Mouse (Mus musculus): ENCODE results near the gene Ivns1abp. TPM values are rescaled to one million over a fixed set of nuclear protein-coding genes. Genes with fewer than 3 reads are reported as not detected.

Ivns1abp gene
- total and polyA plus RNA-seq, 3 experiments, result 77.6 to 216 (median 197) TPM

GRCm38 (mm10) chr1:151307059-151307458 is 37.2 kb upstream of the Ivns1abp start:
- no peak for DNase-seq (ENCODE audit: extremely low read depth)
- dilution Hi-C loops (cut with MboI; ENCODE audit: extremely low pct_ligation_motif_present, extremely low pct_unique_long_range_greater_than_20kb, low sequenced_read_pairs), result no loop called here
- Histone ChIP-seq H3K4me2 (ENCODE audit: insufficient read depth, low read depth, poor library complexity, severe bottlenecking) (no peak overlapping the region), H3K4me1 (ENCODE audit: control insufficient read depth in 1 of 2, insufficient read depth in 2 of 2) (peaks cover 7 to 18% of the 10 kb centered on the region in 2 experiments), H3K27ac (ENCODE audit: insufficient read depth, low read depth) (no peak overlapping the region), H3K4me3 (replicated peaks in 1 of 3; ENCODE audit: low read depth in 2 of 3, low read length in 2 of 3, poor library complexity in 1 of 3) (no peak overlapping the region), H3K79me2 (replicated peaks; ENCODE audit: control insufficient read depth, extremely low read depth, insufficient read depth, poor library complexity, severe bottlenecking) (no peaks in the 10 kb centered on the region), H3K9me3 (replicated peaks; ENCODE audit: low read length) (no peaks in the 10 kb centered on the region), H3K27me3 (replicated peaks) (no peaks in the 10 kb centered on the region), H3K36me3 (replicated peaks in 1 of 2; ENCODE audit: control insufficient read depth in 1 of 2, insufficient read depth in 1 of 2, low read length in 1 of 2) (no peaks in the 10 kb centered on the region), H3K9ac (ENCODE audit: insufficient read depth, low read depth) (no peak overlapping the region)
- in situ Hi-C loops (cut with MboI; ENCODE audit: low pct_ligation_motif_present, low pct_unique_long_range_greater_than_20kb, low sequenced_read_pairs), result no loop called here
- TF ChIP-seq SIN3A (IDR thresholded peaks at IDR 0.05; ENCODE audit: low read length) (no peak), TCF12 (IDR thresholded peaks at IDR 0.05; ENCODE audit: low read depth, low read length) (no peak), IRF4 (IDR thresholded peaks at IDR 0.05; ENCODE audit: low read depth, low read length) (no peak), MXI1 (IDR thresholded peaks at IDR 0.05; ENCODE audit: low read depth, low read length) (no peak), POLR2AphosphoS2 (IDR thresholded peaks at IDR 0.05; ENCODE audit: low read depth, low read length) (no peak), EP300 (IDR thresholded peaks at IDR 0.05; ENCODE audit: low read length) (no peak), MEF2A (IDR thresholded peaks at IDR 0.05; ENCODE audit: borderline replicate concordance, low read depth, low read length) (no peak), BHLHE40 (IDR thresholded peaks at IDR 0.05; ENCODE audit: low read depth, low read length) (no peak), UBTF (IDR thresholded peaks at IDR 0.05; ENCODE audit: low read depth, low read length) (no peak), NRF1 (IDR thresholded peaks at IDR 0.05; ENCODE audit: low read depth, low read length) (no peak), MAZ (IDR thresholded peaks at IDR 0.05; ENCODE audit: low read depth, low read length) (no peak), MYC (IDR thresholded peaks at IDR 0.05; ENCODE audit: low read depth, low read length) (no peak), GABPA (IDR thresholded peaks at IDR 0.05; ENCODE audit: insufficient replicate concordance, low read depth, low read length) (no peak), ZMIZ1 (IDR thresholded peaks at IDR 0.05; ENCODE audit: low read depth, low read length) (no peak), ZKSCAN1 (IDR thresholded peaks at IDR 0.05; ENCODE audit: borderline replicate concordance, low read depth, low read length) (no peak), JUN (IDR thresholded peaks at IDR 0.05; ENCODE audit: insufficient read depth, low read depth, low read length) (no peak), USF2 (conservative IDR thresholded peaks at IDR 0.05; ENCODE audit: low read depth, low read length) (no peak), TBP (conservative IDR thresholded peaks at IDR 0.05; ENCODE audit: low read depth, low read length) (no peak), CHD2 (IDR thresholded peaks at IDR 0.05; ENCODE audit: low read length) (no peak), CTCF (conservative IDR thresholded peaks at IDR 0.05 in 1 of 2, IDR thresholded peaks at IDR 0.05 in 1 of 2; ENCODE audit: low read depth in 2 of 2, low read length in 2 of 2) (no peak)

DNA sequence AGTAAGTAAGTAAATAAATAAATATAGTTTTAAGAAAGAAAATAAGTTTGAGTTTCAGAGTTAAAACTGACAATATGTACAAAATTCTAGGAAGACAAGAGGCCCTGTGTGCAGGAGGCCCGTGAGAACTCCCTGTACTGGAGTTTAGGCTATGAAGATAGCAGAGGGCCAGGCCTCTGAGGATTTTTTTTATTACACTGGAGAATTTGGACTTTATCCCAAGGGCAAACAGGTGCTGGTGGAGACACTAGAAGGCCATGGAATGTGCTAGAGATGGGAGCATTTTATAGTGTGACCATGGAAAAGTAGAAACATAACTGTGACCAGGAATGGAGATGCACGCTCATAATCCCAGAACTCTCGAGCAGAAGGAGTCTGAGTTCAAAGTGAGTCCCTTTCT is 36.5 kb upstream of the Ivns1abp start:
- dilution Hi-C loops (cut with MboI; ENCODE audit: extremely low pct_ligation_motif_present, extremely low pct_unique_long_range_greater_than_20kb, low sequenced_read_pairs), result no loop called here
- no peaks in the 10 kb centered on the region for H3K27me3 ChIP-seq (replicated peaks)
- H3K79me2 ChIP-seq (replicated peaks; ENCODE audit: control insufficient read depth, extremely low read depth, insufficient read depth, poor library complexity, severe bottlenecking), result no peaks in the 10 kb centered on the region
- DNase-seq (ENCODE audit: extremely low read depth), result no peak
- H3K36me3 ChIP-seq (replicated peaks in 1 of 2; ENCODE audit: control insufficient read depth in 1 of 2, insufficient read depth in 1 of 2, low read length in 1 of 2), result no peaks in the 10 kb centered on the region
- in situ Hi-C loops (cut with MboI; ENCODE audit: low pct_ligation_motif_present, low pct_unique_long_range_greater_than_20kb, low sequenced_read_pairs), result no loop called here
- H3K9ac ChIP-seq (ENCODE audit: insufficient read depth, low read depth), result no peak overlapping the region
- no peak overlapping the region for H3K4me3 ChIP-seq (replicated peaks in 1 of 3; ENCODE audit: low read depth in 2 of 3, low read length in 2 of 3, poor library complexity in 1 of 3)
- peaks cover 8 to 19% of the 10 kb centered on the region in 2 experiments for H3K4me1 ChIP-seq (ENCODE audit: control insufficient read depth in 1 of 2, insufficient read depth in 2 of 2)
- no peak overlapping the region for H3K27ac ChIP-seq (ENCODE audit: insufficient read depth, low read depth)
- no peak for TF ChIP-seq USF1 (IDR thresholded peaks at IDR 0.05; ENCODE audit: low read depth, low read length)
- no peak for TF ChIP-seq MAFK (IDR thresholded peaks at IDR 0.05; ENCODE audit: insufficient replicate concordance, low read length)
- H3K4me2 ChIP-seq (ENCODE audit: insufficient read depth, low read depth, poor library complexity, severe bottlenecking), result no peak overlapping the region
- H3K9me3 ChIP-seq (replicated peaks; ENCODE audit: low read length), result no peaks in the 10 kb centered on the region
